8 mouse cellular contexts compared by ENCODE assay signal in the genomic region with DNA sequence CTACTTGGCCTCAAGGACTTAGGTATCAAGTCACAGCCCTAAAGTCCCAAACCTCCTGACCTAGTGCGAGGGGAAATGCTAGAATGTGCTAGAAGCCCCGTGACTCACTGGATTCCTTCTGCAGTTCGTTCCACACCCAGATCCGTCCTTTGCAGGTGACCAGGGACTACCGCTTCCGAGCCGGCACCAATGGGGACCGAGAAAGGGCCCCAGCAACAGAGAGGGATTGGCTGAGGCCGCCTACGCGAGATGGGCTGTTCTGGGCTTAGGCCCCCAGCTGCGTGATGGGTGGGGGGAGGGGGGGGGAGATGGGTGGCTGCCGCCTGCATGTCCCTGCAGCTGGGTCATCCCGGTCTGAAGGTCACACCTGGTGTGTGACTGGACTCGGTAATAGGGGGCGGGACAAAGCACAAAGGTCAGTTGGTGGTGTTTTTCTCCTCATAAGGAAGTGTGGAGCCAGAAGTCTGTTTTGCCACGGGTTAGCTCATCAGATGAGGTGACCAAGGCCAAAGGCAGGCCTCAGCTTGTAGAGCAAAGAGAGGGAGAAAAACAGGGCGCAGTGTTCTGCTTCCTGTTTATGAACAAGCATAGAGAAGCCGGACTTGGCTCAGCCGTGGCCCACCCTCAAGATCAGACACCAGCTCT. TPM values are rescaled to one million over a fixed set of nuclear protein-coding genes. Genes with fewer than 3 reads are reported as not detected.
DNase-seq lines count a peak whose midpoint lies in the region; ATAC-seq and TF ChIP-seq lines count a peak whose summit lies in the region.

No protein-coding gene starts in this region.

- peaks cover 47% of the 10 kb centered on the region for H3K4me1 ChIP-seq in G1E (ENCODE audit: insufficient read depth, low read depth, low read length)
- H3K4me1 ChIP-seq in cerebellum, adult 2 months (ENCODE audit: control insufficient read depth, insufficient read depth, low read length), result peaks cover 12% of the 10 kb centered on the region; the same call in 1 of the 2 replicates
- peaks cover 26% of the 10 kb centered on the region for H3K4me1 ChIP-seq in forebrain, postnatal 0 days (ENCODE audit: insufficient read depth)
- peaks cover 46% of the 10 kb centered on the region for H3K4me1 ChIP-seq in lung, embryonic 15.5 days

- peak; percentile 47; the same call in 1 of the 2 replicates for TF ChIP-seq POLR2A in cerebellum, adult 2 months (IDR thresholded peaks at IDR 0.05; ENCODE audit: borderline replicate concordance, insufficient read depth, low read length)

- TF ChIP-seq CTCF in G1E (IDR thresholded peaks at IDR 0.05; ENCODE audit: low read depth, low read length), result no peak
- TF ChIP-seq CTCF in cerebellum, adult 2 months (IDR thresholded peaks at IDR 0.05; ENCODE audit: borderline replicate concordance, insufficient read depth, low read depth, low read length), result no peak
- TF ChIP-seq CTCF in forebrain, postnatal 0 days (IDR thresholded peaks at IDR 0.05; ENCODE audit: low read depth), result no peak

- H3K9ac ChIP-seq in forebrain, postnatal 0 days, result peak overlapping the region; percentile 53
- H3K9ac ChIP-seq in lung, embryonic 15.5 days, result peak overlapping the region; percentile 31

- peak overlapping the region; percentile 54 for H3K4me2 ChIP-seq in forebrain, postnatal 0 days (ENCODE audit: low read depth)
- H3K4me2 ChIP-seq in lung, embryonic 15.5 days, result peak overlapping the region; percentile 56

- DNase-seq in G1E (ENCODE audit: low spot score), result peak; percentile 98
- DNase-seq in cerebellum, adult 2 months, result peak; percentile 96 to 97
- peak; percentile 97 for DNase-seq in forebrain, postnatal 0 days
- DNase-seq in heart, postnatal 4 days, result peak; percentile 98
- peak; percentile 96 for DNase-seq in layer of hippocampus, adult 8-10 months (ENCODE audit: low spot score in 2 of 2)
- DNase-seq in ovary, adult 18-20 months (ENCODE audit: low spot score), result peak; percentile 96
- DNase-seq in thymus, postnatal 0 days (ENCODE audit: low spot score), result peak; percentile 97

- WGBS in cerebellum, adult 2 months, result 1% methylated on average over 20 of the region's 20 CpGs
- 2% methylated on average over 20 of the region's 20 CpGs for WGBS in forebrain, postnatal 0 days
- WGBS in lung, embryonic 15.5 days, result 1% methylated on average over 20 of the region's 20 CpGs

- H3K36me3 ChIP-seq in G1E (replicated peaks), result peaks cover 11% of the 10 kb centered on the region
- H3K36me3 ChIP-seq in forebrain, postnatal 0 days (ENCODE audit: insufficient read depth), result no peaks in the 10 kb centered on the region
- H3K36me3 ChIP-seq in lung, embryonic 15.5 days, result no peaks in the 10 kb centered on the region

- H3K4me3 ChIP-seq in G1E (ENCODE audit: low read depth, low read length), result peak overlapping the region; percentile 69
- H3K4me3 ChIP-seq in cerebellum, adult 2 months (replicated peaks; ENCODE audit: insufficient read depth, low read depth, low read length), result peak overlapping the region; percentile 59
- peak overlapping the region; percentile 30 for H3K4me3 ChIP-seq in forebrain, postnatal 0 days (ENCODE audit: low read depth, low read length)
- H3K4me3 ChIP-seq in lung, embryonic 15.5 days, result peak overlapping the region; percentile 32

- ATAC-seq in G1E (ENCODE audit: extremely low read depth, insufficient number of reproducible peaks, low FRiP score, poor library complexity, severe bottlenecking), result peak; percentile 89
- peak; percentile 93 for ATAC-seq in forebrain, postnatal 0 days
- peak; percentile 90 for ATAC-seq in lung, embryonic 15.5 days (ENCODE audit: borderline replicate concordance, extremely low read depth, low FRiP score, low TSS enrichment)

- no peaks in the 10 kb centered on the region for H3K9me3 ChIP-seq in G1E (replicated peaks)
- no peaks in the 10 kb centered on the region for H3K9me3 ChIP-seq in forebrain, postnatal 0 days (ENCODE audit: low read length)
- no peaks in the 10 kb centered on the region for H3K9me3 ChIP-seq in lung, embryonic 15.5 days

- H3K27me3 ChIP-seq in G1E (ENCODE audit: insufficient read depth, low read length), result peaks cover 4% of the 10 kb centered on the region
- H3K27me3 ChIP-seq in cerebellum, adult 2 months (ENCODE audit: control insufficient read depth, insufficient read depth, low read length), result no peaks in the 10 kb centered on the region
- no peaks in the 10 kb centered on the region for H3K27me3 ChIP-seq in forebrain, postnatal 0 days (ENCODE audit: insufficient read depth, low read length)
- no peaks in the 10 kb centered on the region for H3K27me3 ChIP-seq in lung, embryonic 15.5 days

- H3K27ac ChIP-seq in cerebellum, adult 2 months (ENCODE audit: insufficient read depth, low read length), result peak overlapping the region; percentile 99
- H3K27ac ChIP-seq in forebrain, postnatal 0 days (ENCODE audit: low read depth, low read length), result peak overlapping the region; percentile 95
- H3K27ac ChIP-seq in lung, embryonic 15.5 days, result peak overlapping the region; percentile 96

RNA-seq across cellular contexts. Expression of a gene that starts 3.1 kb away (rescaled TPM):
- total RNA-seq in G1E (2014; fragmentation: Nextera tagmentation) (477 and 495 TPM in 2 replicates), G1E (2017) (212 and 267 TPM in 2 replicates)
- polyA plus RNA-seq in G1E (2012), result 28.0 and 92.4 TPM in 2 replicates
- polyA plus RNA-seq in cerebellum, adult 2 months (2012; rRNA removed), result 1,009 and 1,093 TPM in 2 replicates
- 817 and 912 TPM in 2 replicates for total RNA-seq in forebrain, postnatal 0 days (2014; rRNA removed)
- polyA plus RNA-seq in forebrain, postnatal 0 days (2015; fragmentation: Nextera tagmentation; extraction: Ambion mirVana), result 858 and 1,225 TPM in 2 replicates
- 100 to 1,000 TPM; 781 to 834 TPM for total RNA-seq in heart, postnatal 4 days (2021)
- total RNA-seq in layer of hippocampus, adult 8-10 months (2022), result 100 to 1,000 TPM; 769 to 857 (median 823) TPM
- polyA plus RNA-seq in lung, embryonic 15.5 days (2015; fragmentation: Nextera tagmentation; extraction: Ambion mirVana), result 1,173 and 1,218 TPM in 2 replicates
- polyA plus RNA-seq in thymus, postnatal 0 days (2015; fragmentation: Nextera tagmentation; extraction: Ambion mirVana), result 532 and 603 TPM in 2 replicates

RNA-seq across cellular contexts. Expression of a gene that starts 4.0 kb away (rescaled TPM):
- total RNA-seq in G1E (2014; fragmentation: Nextera tagmentation) (not detected in 2 replicates), G1E (2017) (not detected in 2 replicates)
- polyA plus RNA-seq in G1E (2012), result 0.22 and 0.45 TPM in 2 replicates
- 0.28 and 0.41 TPM in 2 replicates for polyA plus RNA-seq in cerebellum, adult 2 months (2012; rRNA removed)
- total RNA-seq in forebrain, postnatal 0 days (2014; rRNA removed), result 1.00 TPM in 1 of 2 replicates, not detected in the other
- polyA plus RNA-seq in forebrain, postnatal 0 days (2015; fragmentation: Nextera tagmentation; extraction: Ambion mirVana), result 0.25 and 0.34 TPM in 2 replicates
- total RNA-seq in heart, postnatal 4 days (2021), result under 1 TPM; 0.21 to 0.29 TPM
- under 1 TPM in 2 of 4 experiments, not detected in 2; 0.27 to 0.72 TPM for total RNA-seq in layer of hippocampus, adult 8-10 months (2022)
- polyA plus RNA-seq in lung, embryonic 15.5 days (2015; fragmentation: Nextera tagmentation; extraction: Ambion mirVana), result 0.56 and 0.73 TPM in 2 replicates
- 0.44 and 0.74 TPM in 2 replicates for polyA plus RNA-seq in thymus, postnatal 0 days (2015; fragmentation: Nextera tagmentation; extraction: Ambion mirVana)

RNA-seq across cellular contexts. Expression of a gene that starts 40.8 kb away (rescaled TPM):
- 29.0 and 30.3 TPM in 2 replicates for total RNA-seq in G1E (2014; fragmentation: Nextera tagmentation)
- 32.2 and 36.5 TPM in 2 replicates for total RNA-seq in G1E (2017)
- polyA plus RNA-seq in G1E (2012), result 112 and 117 TPM in 2 replicates
- 19.6 and 21.4 TPM in 2 replicates for polyA plus RNA-seq in cerebellum, adult 2 months (2012; rRNA removed)
- total RNA-seq in forebrain, postnatal 0 days (2014; rRNA removed), result 22.5 and 27.1 TPM in 2 replicates
- 6.5 and 11.0 TPM in 2 replicates for polyA plus RNA-seq in forebrain, postnatal 0 days (2015; fragmentation: Nextera tagmentation; extraction: Ambion mirVana)
- total RNA-seq in heart, postnatal 4 days (2021), result 10 to 100 TPM; 13.6 to 14.6 TPM
- total RNA-seq in layer of hippocampus, adult 8-10 months (2022), result 10 to 100 TPM; 13.2 to 13.5 (median 13.4) TPM
- 9.9 and 11.7 TPM in 2 replicates for polyA plus RNA-seq in lung, embryonic 15.5 days (2015; fragmentation: Nextera tagmentation; extraction: Ambion mirVana)
- 8.1 and 8.2 TPM in 2 replicates for polyA plus RNA-seq in thymus, postnatal 0 days (2015; fragmentation: Nextera tagmentation; extraction: Ambion mirVana)

RNA-seq across cellular contexts. Expression of a gene that starts 48.3 kb away (rescaled TPM):
- 76.6 and 83.4 TPM in 2 replicates for total RNA-seq in G1E (2014; fragmentation: Nextera tagmentation)
- 13.5 and 14.6 TPM in 2 replicates for total RNA-seq in G1E (2017)
- polyA plus RNA-seq in G1E (2012), result 50.1 and 51.7 TPM in 2 replicates
- 37.1 and 39.1 TPM in 2 replicates for polyA plus RNA-seq in cerebellum, adult 2 months (2012; rRNA removed)
- total RNA-seq in forebrain, postnatal 0 days (2014; rRNA removed), result 78.3 and 83.3 TPM in 2 replicates
- 45.7 and 48.4 TPM in 2 replicates for polyA plus RNA-seq in forebrain, postnatal 0 days (2015; fragmentation: Nextera tagmentation; extraction: Ambion mirVana)
- 10 to 100 TPM; 55.8 to 56.3 TPM for total RNA-seq in heart, postnatal 4 days (2021)
- total RNA-seq in layer of hippocampus, adult 8-10 months (2022), result 100 to 1,000 TPM in 2 of 4 experiments, 10 to 100 TPM in 2; 89.5 to 105 (median 95.6) TPM
- 35.6 and 39.2 TPM in 2 replicates for polyA plus RNA-seq in lung, embryonic 15.5 days (2015; fragmentation: Nextera tagmentation; extraction: Ambion mirVana)
- 37.3 and 42.5 TPM in 2 replicates for polyA plus RNA-seq in thymus, postnatal 0 days (2015; fragmentation: Nextera tagmentation; extraction: Ambion mirVana)

RNA-seq across cellular contexts. Expression of a gene that starts 52.2 kb away (rescaled TPM):
- total RNA-seq in G1E (2014; fragmentation: Nextera tagmentation), result 68.3 and 87.9 TPM in 2 replicates
- 38.0 and 42.9 TPM in 2 replicates for total RNA-seq in G1E (2017)
- polyA plus RNA-seq in G1E (2012), result 37.4 and 43.7 TPM in 2 replicates
- 16.8 and 19.9 TPM in 2 replicates for polyA plus RNA-seq in cerebellum, adult 2 months (2012; rRNA removed)
- 45.2 and 52.7 TPM in 2 replicates for total RNA-seq in forebrain, postnatal 0 days (2014; rRNA removed)
- 53.5 and 55.9 TPM in 2 replicates for polyA plus RNA-seq in forebrain, postnatal 0 days (2015; fragmentation: Nextera tagmentation; extraction: Ambion mirVana)
- total RNA-seq in heart, postnatal 4 days (2021), result 10 to 100 TPM; 65.7 to 67.0 TPM
- 10 to 100 TPM; 27.9 to 38.7 (median 34.3) TPM for total RNA-seq in layer of hippocampus, adult 8-10 months (2022)
- polyA plus RNA-seq in lung, embryonic 15.5 days (2015; fragmentation: Nextera tagmentation; extraction: Ambion mirVana), result 61.2 and 65.6 TPM in 2 replicates
- 36.7 and 37.9 TPM in 2 replicates for polyA plus RNA-seq in thymus, postnatal 0 days (2015; fragmentation: Nextera tagmentation; extraction: Ambion mirVana)

Comparison
In these comparisons a context has a peak if more than half of its experiments do, and no peak if none do; other contexts are left out.
1. Peak in every context shown above with its lines: DNase-seq, ATAC-seq, H3K4me3 ChIP-seq and H3K27ac ChIP-seq.